Mouse (Mus musculus) erythroblast, embryonic 14.5 days (primary cell): ENCODE measurements around the gene Fgfrl1.

Experiments used
- GATA1 ChIP-seq: IDR thresholded peaks from 2 replicates; pipeline ENCODE4 v1.6.1; 2012; ENCODE audit warnings: low read length, inconsistent platforms, mixed read lengths
- TAL1 ChIP-seq: IDR thresholded peaks from 3 replicates; pipeline ENCODE4 v1.6.1; 2012; ENCODE audit warnings: low read length, inconsistent platforms, mixed read lengths

GRCm38 (mm10) chr5:108718051-108718450, 25.9 kb downstream of the Fgfrl1 start:
- TF ChIP-seq GATA1 (no peak), TAL1 (no peak)
